Mouse (Mus musculus): ENCODE results near the gene Ntsr1.
A peak's percentile ranks its signal among the peaks of the same experiment; 100 is the strongest.

The Ntsr1 gene

GRCm38 (mm10) chr2:180508455-180509115 is 8.8 kb downstream of the Ntsr1 start:
- DNase-seq = no peak

GRCm38 (mm10) chr2:180510867-180511266 is 11.1 kb downstream of the Ntsr1 start:
- no peak for DNase-seq

DNA sequence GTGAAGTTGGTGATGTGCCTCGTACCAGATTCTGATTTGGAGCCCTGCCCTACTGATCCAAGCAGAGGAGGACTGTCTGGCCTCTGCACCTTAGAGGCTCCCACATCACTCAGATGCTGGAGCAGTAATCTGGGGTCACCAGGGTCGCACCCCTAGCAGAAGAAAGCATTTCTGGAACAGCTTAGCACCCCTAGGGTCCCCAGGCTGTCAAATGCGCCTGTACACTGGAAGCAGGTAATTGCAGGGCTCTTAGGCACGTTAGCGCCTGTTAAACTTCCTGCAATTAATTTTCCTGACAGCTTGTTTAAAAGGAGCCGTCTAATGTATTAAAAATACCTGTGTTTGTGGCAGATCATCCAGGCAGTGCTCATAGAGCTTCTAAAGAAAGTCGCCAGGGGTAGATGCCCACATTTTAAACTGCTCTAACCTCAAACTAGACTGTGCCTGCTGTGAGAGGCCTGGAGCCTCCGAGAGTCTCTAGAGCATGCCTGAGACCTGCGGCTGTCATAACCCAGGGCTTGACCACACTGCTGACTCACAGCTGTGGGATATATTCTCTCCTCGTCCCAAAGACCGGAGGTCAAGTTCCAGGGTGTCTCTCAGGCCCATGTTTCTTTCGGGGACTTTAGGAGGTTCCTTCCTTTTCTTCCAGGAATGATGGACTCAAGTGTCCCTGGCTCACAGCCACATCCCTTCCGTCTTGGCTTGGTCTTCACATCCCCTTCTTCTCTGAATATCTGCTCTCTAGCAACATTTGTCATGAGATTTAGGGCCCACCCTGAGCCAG is 12.3 kb downstream of the Ntsr1 start:
- DNase-seq = no peak

GRCm38 (mm10) chr2:180513019-180513418 is 13.2 kb downstream of the Ntsr1 start:
- DNase-seq = no peak

- no peak for DNase-seq
These were observed 14.1 kb downstream of the Ntsr1 start for GRCm38 (mm10) chr2:180513835-180514234.

GRCm38 (mm10) chr2:180521437-180522221 is 21.9 kb downstream of the Ntsr1 start:
- DNase-seq = no peak

DNA sequence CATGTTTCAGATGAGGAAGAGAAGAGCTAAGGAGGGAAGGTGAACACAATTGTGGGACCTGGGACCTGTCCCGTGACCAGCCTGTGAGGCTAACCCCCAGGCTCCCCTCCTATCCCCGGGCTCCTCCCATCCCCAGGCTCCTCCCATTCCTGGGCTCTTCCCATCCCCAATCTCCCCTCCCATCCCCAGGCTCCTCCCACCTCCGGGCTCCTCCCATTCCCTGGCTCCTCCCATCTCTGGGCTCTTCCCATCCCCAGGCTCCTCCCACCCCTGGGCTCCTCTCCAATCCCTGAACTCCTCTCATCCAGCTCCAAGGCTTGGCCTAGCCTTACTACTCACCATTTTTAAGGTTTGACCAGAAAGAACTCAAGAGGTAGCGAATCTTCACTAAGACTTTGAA is 23.0 kb downstream of the Ntsr1 start:
- no peak for DNase-seq

DNA sequence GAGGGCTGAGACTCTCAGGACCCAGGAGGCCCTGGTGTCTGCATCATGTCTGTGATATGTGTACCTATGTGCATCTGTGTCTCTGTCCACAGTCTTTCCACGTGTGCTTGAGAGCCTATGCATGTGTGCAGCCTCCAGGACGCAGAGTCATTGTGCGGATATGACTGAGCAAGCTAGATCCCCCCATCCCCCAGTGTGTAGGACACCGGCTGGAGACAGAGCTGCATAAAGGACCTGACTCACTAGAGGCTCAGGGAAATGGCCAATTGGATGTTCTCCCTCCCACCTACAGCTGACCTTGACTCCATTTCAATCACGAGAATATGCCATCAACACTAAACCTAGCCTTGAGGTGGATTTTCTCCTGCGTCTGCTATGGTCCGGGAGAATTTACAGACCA is 27.7 kb downstream of the Ntsr1 start:
- DNase-seq = no peak

GRCm38 (mm10) chr2:180527883-180528282 is 28.1 kb downstream of the Ntsr1 start:
- no peak for DNase-seq

DNA sequence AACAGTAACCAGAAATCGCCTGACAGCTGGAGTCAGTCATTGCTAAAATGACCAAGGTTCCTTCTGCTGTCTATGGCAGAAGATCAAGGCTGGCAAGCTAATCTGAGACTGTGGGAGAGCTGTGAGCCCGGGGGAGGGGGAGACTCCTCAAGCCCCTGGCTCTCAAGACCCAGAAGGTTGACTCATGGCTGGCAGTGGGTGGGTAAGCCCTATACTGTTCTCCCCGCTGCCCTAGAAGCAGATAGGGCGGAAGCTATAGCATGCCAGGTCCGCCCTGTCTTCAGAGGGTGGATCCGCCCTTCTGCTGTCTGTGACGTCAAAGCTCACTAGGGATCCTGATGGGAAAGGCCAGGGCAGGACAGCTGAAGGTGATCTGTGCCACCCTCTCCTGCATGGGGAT is 30.4 kb downstream of the Ntsr1 start:
- DNase-seq = peak in 1 of 2 experiments; percentile 9

DNA sequence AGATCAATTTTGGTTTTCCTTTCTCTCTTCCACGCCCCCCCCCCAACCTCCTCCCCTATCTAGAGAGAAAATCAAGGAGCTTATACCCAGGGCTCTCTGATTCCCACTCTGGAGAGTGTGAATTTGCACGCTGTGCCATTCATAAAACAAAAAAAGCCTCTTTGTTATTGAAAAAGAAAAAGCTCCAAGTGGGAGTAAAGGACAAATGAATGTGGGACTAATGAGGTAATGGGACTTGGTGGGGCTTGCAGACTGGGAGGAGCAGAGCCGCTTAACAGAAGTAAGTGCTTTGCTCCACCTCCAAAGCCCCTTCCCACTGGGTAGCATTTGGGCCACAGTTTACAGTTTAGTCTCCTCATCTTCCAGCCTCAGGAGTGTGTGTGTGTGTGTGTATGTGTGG is 30.8 kb downstream of the Ntsr1 start:
- no peak for DNase-seq

DNA sequence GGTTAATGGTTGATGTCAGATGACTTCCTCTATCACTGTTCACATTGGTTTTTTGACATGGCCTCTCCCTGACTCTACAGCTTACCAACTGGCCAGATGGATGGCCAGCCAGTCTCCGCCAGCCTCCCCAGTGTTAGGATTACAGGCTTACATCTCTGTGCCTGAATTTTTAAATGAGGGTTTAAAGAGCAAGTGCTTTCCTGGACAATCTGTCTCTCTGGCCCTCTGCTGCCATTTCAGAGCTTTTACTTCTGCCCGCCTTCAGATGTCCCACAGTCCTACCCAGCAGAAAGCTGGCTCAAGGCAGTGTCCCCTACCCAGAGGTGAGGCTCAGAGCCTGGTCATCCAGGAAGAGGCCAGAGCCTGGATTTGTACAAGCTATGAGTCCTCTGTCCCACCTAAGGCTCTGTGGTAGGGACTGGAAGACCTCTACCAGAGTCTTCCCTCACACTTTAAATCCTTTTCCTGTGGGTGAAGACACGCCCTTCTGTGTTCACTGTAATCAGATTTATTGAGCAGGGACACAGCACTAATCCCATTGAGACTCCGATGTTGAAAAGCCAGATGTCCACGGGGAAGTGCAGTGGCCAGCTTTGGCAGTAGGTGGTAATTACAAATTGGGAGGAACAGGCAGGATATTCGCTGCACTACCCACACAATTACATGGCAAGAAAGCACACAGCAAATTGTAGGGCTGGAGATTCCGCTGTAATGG is 32.1 kb downstream of the Ntsr1 start:
- peak in 1 of 2 experiments; percentile 13 for DNase-seq

GRCm38 (mm10) chr2:180532386-180532995 is 32.7 kb downstream of the Ntsr1 start:
- no peak for DNase-seq

GRCm38 (mm10) chr2:180533237-180533636 is 33.5 kb downstream of the Ntsr1 start:
- DNase-seq = no peak

GRCm38 (mm10) chr2:180543675-180544074 is 43.9 kb downstream of the Ntsr1 start:
- no peak for DNase-seq

DNA sequence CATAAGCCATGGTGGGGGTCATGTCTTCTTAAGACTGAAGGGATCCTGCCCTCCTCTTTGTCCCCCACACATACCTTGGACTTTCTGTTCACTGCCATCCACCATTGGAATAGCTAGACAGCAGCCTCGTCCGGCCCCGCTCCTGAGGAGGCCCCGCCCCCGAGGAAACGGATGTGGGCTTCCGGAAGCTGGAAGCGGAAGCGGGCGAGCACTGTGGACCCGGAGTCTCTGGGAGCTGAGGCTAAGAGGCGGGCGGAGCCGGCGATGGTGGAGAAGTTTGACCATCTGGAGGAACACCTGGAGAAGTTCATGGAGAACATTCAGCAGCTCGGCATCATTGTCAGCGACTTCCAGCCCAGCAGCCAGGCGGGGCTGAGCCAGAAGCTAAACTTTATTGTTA is 45.3 kb downstream of the Ntsr1 start:
- no peak for DNase-seq

DNA sequence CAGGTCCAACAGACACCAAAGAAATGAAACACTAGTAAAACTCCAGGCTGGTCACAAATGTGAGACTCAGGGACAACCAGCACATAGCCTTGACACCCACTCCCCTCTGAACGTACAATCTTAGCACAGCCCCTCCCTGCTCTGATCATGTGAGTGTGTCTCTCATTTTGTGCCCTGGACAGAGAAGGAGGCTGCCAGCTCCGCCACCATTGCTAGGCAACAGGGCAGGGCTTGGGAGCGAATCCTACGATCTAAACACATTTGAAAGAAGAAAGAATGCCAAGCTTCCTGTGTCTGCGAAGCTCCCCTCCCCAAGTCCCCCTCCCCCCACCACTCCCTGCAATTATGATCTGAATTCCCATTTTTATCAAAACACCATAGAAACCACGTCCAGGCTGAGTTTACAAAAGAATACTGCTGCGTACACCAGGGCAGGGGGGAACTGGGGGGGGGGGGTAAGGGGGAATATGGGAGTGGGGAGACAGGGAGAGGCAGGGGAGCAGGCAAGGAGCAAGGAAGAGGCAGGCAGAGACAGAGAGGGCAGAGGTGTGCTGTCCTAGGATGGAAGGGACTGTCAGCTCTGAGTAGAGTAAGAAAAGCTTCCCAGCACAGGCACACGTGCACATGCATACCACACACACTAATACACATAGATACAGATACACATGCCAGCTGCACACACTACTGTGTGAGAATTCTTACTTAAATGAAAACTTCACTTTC is 47.8 kb downstream of the Ntsr1 start:
- DNase-seq = no peak

DNA sequence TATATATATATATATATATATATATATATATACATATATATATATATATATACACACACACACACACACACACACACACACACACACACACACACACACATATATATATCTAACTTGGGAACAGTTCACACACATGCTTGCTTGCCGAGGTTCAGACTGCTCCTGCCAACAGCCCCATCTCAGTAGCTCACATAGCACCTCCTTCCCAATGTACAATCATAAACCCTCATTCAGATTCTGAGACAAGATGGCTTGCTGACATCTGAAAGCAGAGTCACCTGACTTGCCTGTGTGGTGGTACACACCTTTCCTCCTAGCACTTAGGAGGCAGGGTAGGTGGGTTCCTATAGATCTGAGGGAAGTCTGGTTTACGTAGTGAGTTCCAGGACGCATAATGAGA is 52.6 kb downstream of the Ntsr1 start:
- DNase-seq = no peak

GRCm38 (mm10) chr2:180555219-180555618 is 55.4 kb downstream of the Ntsr1 start:
- no peak for DNase-seq

GRCm38 (mm10) chr2:180556470-180556869 is 56.7 kb downstream of the Ntsr1 start:
- no peak for DNase-seq

DNA sequence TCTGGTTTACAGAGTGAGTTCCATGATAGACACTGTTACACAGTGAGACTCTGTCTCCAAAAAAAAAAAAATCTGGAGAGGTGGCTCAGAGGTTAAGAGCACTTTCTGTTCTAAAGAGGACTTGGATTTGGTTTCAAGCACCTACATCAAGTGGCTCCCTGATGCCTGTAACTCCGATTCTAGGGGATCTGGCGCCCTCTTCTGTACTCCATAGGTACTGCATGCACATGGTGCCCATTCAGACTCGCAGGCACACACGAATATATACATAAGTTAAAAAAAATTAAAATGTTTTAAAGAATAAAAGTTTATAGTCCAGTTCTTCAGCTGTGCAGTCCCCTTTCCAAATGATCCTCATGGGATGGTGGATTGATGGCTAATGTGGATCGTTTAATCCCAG is 60.5 kb downstream of the Ntsr1 start:
- no peak for DNase-seq

DNA sequence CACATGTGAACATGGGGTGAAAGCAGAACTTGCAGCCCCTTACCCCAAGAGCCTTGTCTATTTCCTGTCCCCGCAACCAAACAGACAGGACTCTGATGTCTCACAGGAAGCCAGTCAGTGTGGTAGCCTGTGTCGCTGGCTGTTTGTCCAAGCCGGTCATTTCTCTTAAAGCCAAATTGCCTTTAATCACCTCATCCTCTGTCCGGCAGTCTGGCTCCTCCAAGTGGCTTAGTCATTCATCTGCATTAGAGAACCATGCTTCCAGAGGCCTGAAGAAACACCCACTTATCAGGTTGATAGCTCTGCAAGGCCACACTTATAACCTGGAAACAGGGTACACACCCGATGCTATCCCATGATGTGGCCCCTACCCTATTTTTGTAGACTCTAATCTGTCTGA is 62.4 kb downstream of the Ntsr1 start:
- DNase-seq = no peak
